Mouse (Mus musculus): ENCODE results near the gene Cxcl12. TPM values are rescaled to one million over a fixed set of nuclear protein-coding genes. Genes with fewer than 3 reads are reported as not detected.

Gene Cxcl12
- 207 and 237 TPM in 2 replicates for polyA plus RNA-seq (2016; fragmentation: Nextera tagmentation; extraction: Ambion mirVana)

DNA sequence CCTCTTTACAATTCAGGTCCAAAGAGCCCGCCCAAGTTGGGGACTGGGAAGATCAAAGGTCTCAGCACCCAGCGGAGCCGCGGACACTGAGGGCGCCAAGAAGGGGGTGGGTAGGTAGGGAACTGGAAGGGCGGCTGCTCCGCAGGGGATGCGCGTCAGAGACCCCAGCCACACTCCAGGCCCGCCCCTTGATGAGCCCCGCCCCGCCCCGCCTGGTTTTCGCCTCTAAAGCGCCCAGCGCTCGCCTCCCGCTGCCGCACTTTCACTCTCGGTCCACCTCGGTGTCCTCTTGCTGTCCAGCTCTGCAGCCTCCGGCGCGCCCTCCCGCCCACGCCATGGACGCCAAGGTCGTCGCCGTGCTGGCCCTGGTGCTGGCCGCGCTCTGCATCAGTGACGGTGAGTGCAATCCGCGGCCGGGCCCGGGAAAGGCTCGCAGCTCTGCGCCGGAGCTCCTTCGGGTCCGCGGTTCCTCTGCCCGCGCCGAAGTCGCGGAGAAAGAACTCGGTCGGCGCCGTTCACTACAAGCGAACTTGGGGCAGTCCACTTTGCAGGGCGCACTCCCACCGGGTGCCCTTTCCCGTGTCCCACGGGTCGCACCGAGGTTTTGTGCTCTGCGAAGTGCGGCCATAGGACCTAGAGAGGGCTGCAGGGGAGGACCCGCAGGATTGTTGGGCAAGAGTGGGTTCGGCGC lies at the start of gene Cxcl12:
TSS of gene Cxcl12 (plus strand) at position 215 of the 691 bp plus-strand sequence.
- H3K9ac ChIP-seq, result peak within 1 kb of the TSS; percentile 87
- H3K9me3 ChIP-seq (replicated peaks), result no peaks in the 10 kb centered on the region
- peaks cover 20% of the 10 kb centered on the region for H3K4me1 ChIP-seq (replicated peaks)
- WGBS, result under 1% methylated on average over 59 of the region's 64 CpGs
- ATAC-seq (ENCODE audit: insufficient number of reproducible peaks, low FRiP score), result peak; percentile 68
- peak within 1 kb of the TSS; percentile 10 for H3K27ac ChIP-seq (ENCODE audit: poor library complexity, severe bottlenecking)
- H3K27me3 ChIP-seq (replicated peaks), result peaks cover 49% of the 10 kb centered on the region
- H3K4me2 ChIP-seq, result peak within 1 kb of the TSS; percentile 92
- H3K36me3 ChIP-seq, result 0 out of 2 replicates have a peak, but pooled peaks cover 12% of the 10 kb centered on the region
- peak within 1 kb of the TSS; percentile 63 for H3K4me3 ChIP-seq

DNA sequence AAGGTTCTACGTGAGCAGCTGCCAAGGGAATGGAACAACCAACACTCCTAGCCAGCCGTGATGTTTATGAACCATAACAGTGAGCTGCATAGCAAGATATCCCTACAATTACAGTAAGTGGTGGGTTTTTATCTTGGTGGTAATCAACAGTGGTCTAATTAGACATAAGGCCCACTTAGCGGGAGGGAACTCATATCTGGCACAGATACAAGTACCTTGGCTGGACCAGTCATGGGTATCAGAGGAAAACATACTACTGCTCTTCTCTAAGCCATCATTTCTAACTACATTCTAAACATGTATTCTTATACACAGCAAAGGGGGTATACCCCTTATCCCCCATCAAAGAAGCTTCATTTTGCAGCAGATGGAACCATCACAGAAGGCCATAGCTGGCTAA lies 46.3 kb upstream of the Cxcl12 start:
- H3K4me3 ChIP-seq, result no peak overlapping the region
- no peaks in the 10 kb centered on the region for H3K4me1 ChIP-seq (replicated peaks)
- H3K4me2 ChIP-seq, result no peak overlapping the region
- H3K27me3 ChIP-seq (replicated peaks), result no peaks in the 10 kb centered on the region
- no peak overlapping the region for H3K27ac ChIP-seq (ENCODE audit: poor library complexity, severe bottlenecking)
- no peaks in the 10 kb centered on the region for H3K9me3 ChIP-seq (replicated peaks)
- no peak for ATAC-seq (ENCODE audit: insufficient number of reproducible peaks, low FRiP score)
- H3K9ac ChIP-seq, result no peak overlapping the region
- WGBS, result 80% methylated on average over 3 of the region's 3 CpGs
- H3K36me3 ChIP-seq, result no peaks in the 10 kb centered on the region

DNA sequence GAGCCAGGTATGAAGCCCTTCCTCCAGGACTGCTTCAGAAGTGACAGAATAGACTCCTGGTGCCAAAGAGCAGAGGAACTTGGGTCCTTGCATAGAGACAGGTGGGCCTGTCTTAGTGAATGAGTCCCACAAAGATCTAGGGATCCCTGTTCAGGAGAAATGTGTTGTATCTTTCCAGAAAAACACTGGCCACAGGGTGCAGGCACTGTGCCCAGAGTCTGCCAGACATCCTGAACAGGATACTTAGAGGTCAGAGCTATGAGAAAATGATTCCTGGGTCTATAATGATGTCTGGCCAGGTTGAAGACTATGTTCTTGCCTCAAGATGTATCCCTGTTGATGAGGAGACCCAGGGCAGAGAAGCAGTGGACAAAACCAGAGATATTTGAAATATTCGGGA lies 42.0 kb upstream of the Cxcl12 start:
- Histone ChIP-seq H3K9me3 (replicated peaks) (no peaks in the 10 kb centered on the region), H3K9ac (no peak overlapping the region), H3K4me1 (replicated peaks) (peaks cover 14% of the 10 kb centered on the region), H3K27me3 (replicated peaks) (no peaks in the 10 kb centered on the region), H3K36me3 (no peaks in the 10 kb centered on the region), H3K4me3 (no peak overlapping the region), H3K4me2 (no peak overlapping the region), H3K27ac (ENCODE audit: poor library complexity, severe bottlenecking) (no peak overlapping the region)
- no peak for ATAC-seq (ENCODE audit: insufficient number of reproducible peaks, low FRiP score)
- 85% methylated on average over 1 of the region's 1 CpGs for WGBS

DNA sequence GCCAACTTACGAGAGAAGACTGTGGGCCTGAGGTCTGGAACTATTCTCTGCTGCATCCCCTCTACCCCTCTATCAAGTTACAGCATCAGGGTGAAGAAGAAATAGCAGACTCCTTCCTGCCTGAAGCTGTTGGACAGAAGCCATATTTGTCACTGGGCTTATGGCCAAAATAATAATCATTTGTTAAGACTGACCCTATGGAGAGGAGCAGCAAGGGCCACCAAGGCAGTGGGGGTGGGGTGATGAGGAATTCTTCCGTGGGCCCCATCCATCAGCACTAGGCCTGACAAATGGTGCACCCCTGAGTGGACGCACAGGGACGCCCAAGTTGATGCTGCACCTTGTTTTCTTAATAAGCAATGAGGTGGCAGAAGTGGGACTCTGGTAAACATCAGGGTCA lies 38.9 kb upstream of the Cxcl12 start:
- Histone ChIP-seq H3K27me3 (replicated peaks) (peaks cover 3% of the 10 kb centered on the region; the same call in 1 of the 2 replicates), H3K27ac (ENCODE audit: poor library complexity, severe bottlenecking) (no peak overlapping the region), H3K9ac (no peak overlapping the region), H3K4me2 (no peak overlapping the region), H3K36me3 (no peaks in the 10 kb centered on the region), H3K9me3 (replicated peaks) (no peaks in the 10 kb centered on the region), H3K4me1 (replicated peaks) (peaks cover 19% of the 10 kb centered on the region), H3K4me3 (no peak overlapping the region)
- WGBS, result 50% methylated on average over 4 of the region's 4 CpGs
- no peak for ATAC-seq (ENCODE audit: insufficient number of reproducible peaks, low FRiP score)

DNA sequence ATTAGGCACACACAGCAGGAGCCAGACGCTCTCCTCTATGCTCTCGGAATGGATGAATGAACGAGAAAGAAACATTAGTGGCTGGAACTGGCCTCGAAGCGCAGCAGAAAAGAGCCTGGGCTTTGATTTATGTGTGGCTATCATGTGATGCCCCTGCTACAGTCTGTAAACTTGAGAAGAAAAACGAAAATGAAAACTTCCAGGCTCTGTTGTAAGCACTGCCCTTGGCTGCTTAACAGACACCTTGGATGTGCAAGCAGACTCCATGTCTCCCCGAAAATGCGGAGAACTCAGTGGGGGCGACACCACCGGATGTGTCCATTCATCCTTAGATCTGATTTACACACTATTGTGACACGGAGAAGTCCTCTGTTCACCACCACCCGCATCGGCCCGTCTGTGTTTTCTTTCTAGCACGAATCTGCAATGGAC lies 37.6 kb upstream of the Cxcl12 start:
- peaks cover 3% of the 10 kb centered on the region; the same call in 1 of the 2 replicates for H3K27me3 ChIP-seq (replicated peaks)
- H3K36me3 ChIP-seq, result no peaks in the 10 kb centered on the region
- no peak overlapping the region for H3K4me2 ChIP-seq
- 74% methylated on average over 15 of the region's 15 CpGs for WGBS
- ATAC-seq (ENCODE audit: insufficient number of reproducible peaks, low FRiP score), result no peak
- no peaks in the 10 kb centered on the region for H3K9me3 ChIP-seq (replicated peaks)
- H3K4me3 ChIP-seq, result no peak overlapping the region
- H3K4me1 ChIP-seq (replicated peaks), result peaks cover 27% of the 10 kb centered on the region
- no peak overlapping the region for H3K27ac ChIP-seq (ENCODE audit: poor library complexity, severe bottlenecking)
- no peak overlapping the region for H3K9ac ChIP-seq

DNA sequence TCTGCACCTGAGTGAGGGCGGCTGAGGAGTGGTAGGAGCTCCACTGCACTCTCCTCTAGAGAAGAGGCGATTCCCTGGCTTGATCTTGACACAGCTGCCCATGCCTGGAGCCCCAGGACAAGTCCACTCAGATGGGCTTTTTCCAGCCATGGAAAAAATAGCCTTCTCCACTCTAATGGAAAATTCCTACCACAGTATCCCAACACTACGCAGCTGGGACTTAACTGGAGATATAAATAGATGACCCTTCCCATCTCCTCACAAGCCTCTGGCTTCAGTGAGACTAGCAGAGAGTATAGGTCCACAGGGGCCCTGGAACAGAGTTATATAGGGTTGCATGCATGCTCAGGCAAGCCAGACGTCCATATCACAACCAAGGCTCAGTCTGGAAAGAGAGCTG lies 33.8 kb upstream of the Cxcl12 start:
- peaks cover 3% of the 10 kb centered on the region; the same call in 1 of the 2 replicates for H3K27me3 ChIP-seq (replicated peaks)
- H3K4me2 ChIP-seq, result no peak overlapping the region
- peaks cover 15% of the 10 kb centered on the region for H3K4me1 ChIP-seq (replicated peaks)
- H3K9me3 ChIP-seq (replicated peaks), result no peaks in the 10 kb centered on the region
- peak; percentile 33; the same call in 1 of the 2 replicates for ATAC-seq (ENCODE audit: insufficient number of reproducible peaks, low FRiP score)
- H3K36me3 ChIP-seq, result no peaks in the 10 kb centered on the region
- 45% methylated on average over 4 of the region's 4 CpGs for WGBS
- no peak overlapping the region for H3K9ac ChIP-seq
- H3K4me3 ChIP-seq, result no peak overlapping the region
- peak overlapping the region; percentile 79 for H3K27ac ChIP-seq (ENCODE audit: poor library complexity, severe bottlenecking)

DNA sequence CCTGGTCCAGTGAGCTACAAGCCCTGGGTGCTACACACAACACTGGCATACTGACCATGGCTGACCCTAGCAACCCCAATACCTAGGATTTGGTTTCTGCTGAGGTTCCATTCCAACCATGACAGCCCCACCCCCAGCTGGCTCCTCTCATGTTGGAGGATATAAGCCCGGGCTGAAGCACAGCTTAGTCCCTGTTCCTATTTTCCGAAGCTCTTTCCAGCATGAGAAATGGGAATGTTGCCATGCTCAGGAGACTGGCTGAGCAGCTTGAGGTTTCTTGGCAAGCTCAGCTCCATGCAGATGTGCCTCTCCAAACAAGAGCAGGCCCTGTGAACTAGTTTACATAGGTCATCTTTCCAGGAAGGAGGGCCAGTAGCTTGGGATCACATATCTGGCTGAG lies 30.6 kb upstream of the Cxcl12 start:
- Histone ChIP-seq H3K27me3 (replicated peaks) (peaks cover 3% of the 10 kb centered on the region; the same call in 1 of the 2 replicates), H3K4me1 (replicated peaks) (peaks cover 12% of the 10 kb centered on the region), H3K36me3 (no peaks in the 10 kb centered on the region), H3K9me3 (replicated peaks) (no peaks in the 10 kb centered on the region), H3K4me3 (no peak overlapping the region), H3K27ac (ENCODE audit: poor library complexity, severe bottlenecking) (no peak overlapping the region), H3K4me2 (no peak overlapping the region), H3K9ac (no peak overlapping the region)
- no peak for ATAC-seq (ENCODE audit: insufficient number of reproducible peaks, low FRiP score)
- 71% methylated on average over 2 of the region's 2 CpGs for WGBS

DNA sequence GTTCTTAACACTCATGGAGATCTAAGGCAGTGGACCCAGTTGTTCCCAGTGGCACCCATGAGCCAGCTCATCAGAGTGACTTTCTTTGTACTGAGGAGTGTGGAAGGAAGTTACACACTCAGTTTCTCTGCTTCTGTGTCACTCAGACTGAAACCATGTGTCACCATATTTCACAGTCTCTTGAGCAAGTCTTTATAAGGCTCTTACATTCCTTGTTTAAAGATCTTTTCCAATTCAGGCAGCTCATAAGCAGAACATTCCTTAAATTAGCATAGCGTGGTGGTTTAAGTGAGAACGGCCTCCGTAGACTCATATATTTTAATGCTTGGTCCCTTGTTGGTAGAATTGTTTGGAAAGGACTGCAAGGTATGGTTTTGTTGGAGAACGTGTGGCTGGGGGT lies 27.4 kb upstream of the Cxcl12 start:
- 87% methylated on average over 4 of the region's 4 CpGs for WGBS
- no peak overlapping the region for H3K27ac ChIP-seq (ENCODE audit: poor library complexity, severe bottlenecking)

DNA sequence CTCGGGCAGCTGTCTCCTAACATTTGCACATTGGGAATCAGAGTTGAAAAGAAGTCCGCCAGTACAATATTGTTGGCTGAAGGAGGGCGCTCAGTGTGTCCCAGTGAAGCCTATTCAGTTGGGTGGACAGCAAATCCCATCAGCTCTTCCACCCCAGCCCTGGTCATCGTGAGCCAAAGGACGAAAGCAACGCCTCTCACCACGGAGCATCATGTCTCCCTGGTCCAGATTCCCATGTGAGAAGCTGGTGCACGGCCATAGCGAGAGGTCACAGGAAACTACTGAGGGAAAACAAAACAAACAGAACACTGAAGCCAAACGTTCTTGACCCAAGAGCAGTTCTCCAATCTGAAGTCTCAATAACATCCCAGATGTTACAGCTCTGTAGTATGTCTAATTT lies 21.4 kb upstream of the Cxcl12 start:
- Histone ChIP-seq H3K27ac (ENCODE audit: poor library complexity, severe bottlenecking) (no peak overlapping the region), H3K9ac (no peak overlapping the region), H3K4me2 (no peak overlapping the region), H3K36me3 (no peaks in the 10 kb centered on the region), H3K4me1 (replicated peaks) (no peaks in the 10 kb centered on the region), H3K9me3 (replicated peaks) (no peaks in the 10 kb centered on the region), H3K4me3 (no peak overlapping the region), H3K27me3 (replicated peaks) (peaks cover 8% of the 10 kb centered on the region)
- 75% methylated on average over 10 of the region's 10 CpGs for WGBS
- no peak for ATAC-seq (ENCODE audit: insufficient number of reproducible peaks, low FRiP score)

More for the DNA sequence above, 27.4 kb upstream of the Cxcl12 start:
- no peaks in the 10 kb centered on the region for H3K27me3 ChIP-seq (replicated peaks)
- no peaks in the 10 kb centered on the region for H3K9me3 ChIP-seq (replicated peaks)
- H3K4me3 ChIP-seq, result no peak overlapping the region
- H3K4me1 ChIP-seq (replicated peaks), result no peaks in the 10 kb centered on the region
- no peak overlapping the region for H3K9ac ChIP-seq
- H3K36me3 ChIP-seq, result no peaks in the 10 kb centered on the region
- ATAC-seq (ENCODE audit: insufficient number of reproducible peaks, low FRiP score), result no peak
- no peak overlapping the region for H3K4me2 ChIP-seq

DNA sequence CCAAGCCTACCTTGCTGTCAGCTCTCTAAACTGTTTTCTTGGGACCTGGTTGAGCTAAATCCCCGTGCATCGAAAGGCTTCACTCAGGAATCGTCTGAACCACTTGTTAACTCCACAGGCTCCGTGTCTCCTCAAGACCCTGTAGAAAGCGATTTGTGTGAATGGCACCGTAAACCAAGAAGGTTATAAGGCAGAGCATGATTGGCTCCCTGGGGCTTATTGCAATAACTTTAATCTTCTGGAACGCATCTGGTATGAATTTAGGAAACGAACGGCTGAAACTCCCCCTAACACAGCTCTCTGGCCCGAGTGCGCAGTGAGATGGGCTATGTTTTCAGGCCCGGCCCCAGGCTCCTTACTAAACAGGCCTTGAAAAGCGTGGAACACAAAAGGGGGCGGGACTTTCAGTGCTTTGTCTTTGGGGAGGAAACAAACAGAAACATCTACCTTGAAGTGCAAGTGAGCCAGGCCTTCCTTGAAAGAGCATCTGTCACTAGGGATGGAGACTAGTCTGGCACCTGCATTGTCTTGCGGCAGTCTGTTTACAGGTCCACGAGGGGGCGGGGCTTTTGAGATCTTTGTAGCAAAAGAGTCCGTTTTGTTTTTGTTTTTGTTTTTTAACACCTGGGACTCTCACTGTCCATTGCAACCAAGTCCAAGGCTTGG lies 16.7 kb upstream of the Cxcl12 start:
- no peak overlapping the region for H3K4me3 ChIP-seq
- peaks cover 40% of the 10 kb centered on the region for H3K27me3 ChIP-seq (replicated peaks)
- no peak overlapping the region for H3K27ac ChIP-seq (ENCODE audit: poor library complexity, severe bottlenecking)
- H3K36me3 ChIP-seq, result no peaks in the 10 kb centered on the region
- 31% methylated on average over 18 of the region's 18 CpGs for WGBS
- no peak overlapping the region for H3K9ac ChIP-seq
- no peaks in the 10 kb centered on the region for H3K4me1 ChIP-seq (replicated peaks)
- ATAC-seq (ENCODE audit: insufficient number of reproducible peaks, low FRiP score), result no peak
- no peaks in the 10 kb centered on the region for H3K9me3 ChIP-seq (replicated peaks)
- H3K4me2 ChIP-seq, result no peak overlapping the region

DNA sequence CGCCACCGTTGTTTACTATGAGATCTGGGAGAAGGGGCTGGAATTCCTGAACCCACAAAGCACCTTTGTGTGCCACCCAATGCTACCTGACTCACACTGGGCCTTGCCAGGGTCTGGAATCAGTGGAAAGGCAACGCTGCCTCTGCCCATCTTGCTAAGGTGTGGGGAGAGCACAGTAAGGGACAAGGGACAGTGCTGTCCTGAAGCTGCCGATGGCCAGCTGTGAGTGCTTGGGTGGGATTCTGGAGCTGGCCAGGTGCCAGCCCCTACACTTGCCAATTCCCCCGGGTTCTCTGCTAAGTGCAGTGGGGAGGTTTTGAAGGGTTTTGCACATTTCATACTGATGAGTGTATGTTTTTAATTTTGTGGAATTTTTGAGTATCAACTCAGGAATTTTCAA lies 15.3 kb upstream of the Cxcl12 start:
- WGBS, result 65% methylated on average over 5 of the region's 5 CpGs
- no peak overlapping the region for H3K4me3 ChIP-seq
- H3K4me2 ChIP-seq, result no peak overlapping the region
- H3K4me1 ChIP-seq (replicated peaks), result no peaks in the 10 kb centered on the region
- H3K27me3 ChIP-seq (replicated peaks), result peaks cover 53% of the 10 kb centered on the region
- H3K27ac ChIP-seq (ENCODE audit: poor library complexity, severe bottlenecking), result no peak overlapping the region
- no peak overlapping the region for H3K9ac ChIP-seq
- H3K9me3 ChIP-seq (replicated peaks), result no peaks in the 10 kb centered on the region
- ATAC-seq (ENCODE audit: insufficient number of reproducible peaks, low FRiP score), result no peak
- no peaks in the 10 kb centered on the region for H3K36me3 ChIP-seq

Measured in heart, embryonic 12.5 days (tissue).